Mouse (Mus musculus) B cell, adult (primary cell): Measurements from ENCODE around the gene Marc1. TPM values are rescaled to one million over a fixed set of nuclear protein-coding genes. Genes with fewer than 3 reads are reported as not detected.

Source experiments
- total RNA-seq: library from RNA; stranded (reverse); gene quantifications from 4 replicates; pipeline ENCODE4 v1.2.4, GENCODE M21; 2023; ENCODE audit not compliant: inconsistent age

Marc1 gene
- 0.54 to 0.69 TPM (median 0.60 TPM) in 4 replicates for total RNA-seq

GRCm38 (mm10) chr1:184810780-184811575 is at the start of gene Marc1:
Marc1 (minus strand) TSS chr1:184811313.

DNA sequence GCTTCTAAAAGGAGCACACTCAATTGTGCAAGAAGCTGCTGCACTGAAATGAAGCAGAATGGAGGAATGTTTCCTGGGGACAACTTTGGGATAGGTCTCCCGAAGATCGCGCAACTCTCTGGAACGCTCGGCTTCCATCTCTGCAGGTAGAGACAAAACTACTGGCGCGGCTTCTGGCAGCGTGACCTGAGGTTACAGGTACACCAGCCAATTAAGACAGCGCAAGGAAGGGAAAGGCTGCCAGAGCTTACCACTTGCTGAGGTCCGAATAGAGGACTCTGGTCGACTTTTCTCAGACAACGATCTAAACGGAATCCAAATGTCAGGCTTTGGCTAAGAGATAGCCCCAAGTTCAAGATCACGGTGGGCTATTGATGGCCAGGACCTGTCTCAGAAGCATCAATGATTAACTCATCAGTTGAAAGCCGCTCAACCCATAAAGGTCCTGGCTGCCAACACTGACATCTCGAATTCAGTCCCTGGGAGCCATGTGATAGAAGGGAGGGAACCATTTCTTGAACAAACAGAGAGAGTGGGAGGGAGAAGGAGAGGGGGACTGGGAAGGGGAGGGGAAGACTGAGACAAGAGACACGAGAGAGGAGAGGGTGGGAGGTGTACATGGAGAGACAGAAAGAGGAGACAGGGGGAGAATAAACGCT is 35.1 kb upstream of the Marc1 start, which contains the start of gene Marc2:
TSS of gene Marc2 (minus strand) at position 360 of the 659 bp plus-strand sequence.

Other genes with a start within 250 kb of the Marc1 start
- gene Hlx, start 78.7 kb downstream of the Marc1 start, total RNA-seq, result 2.2 to 4.6 TPM (median 3.7 TPM) in 4 replicates
- 175 to 217 TPM (median 179 TPM) in 4 replicates for gene Marc2, start 35.1 kb upstream of the Marc1 start, total RNA-seq
- not detected in 4 replicates for gene C130074G19Rik, start 71.9 kb upstream of the Marc1 start, total RNA-seq
- gene Mark1, start 188.3 kb upstream of the Marc1 start, total RNA-seq, result not detected in 4 replicates